Mouse (Mus musculus): ENCODE results near the gene Adh5.

DNA sequence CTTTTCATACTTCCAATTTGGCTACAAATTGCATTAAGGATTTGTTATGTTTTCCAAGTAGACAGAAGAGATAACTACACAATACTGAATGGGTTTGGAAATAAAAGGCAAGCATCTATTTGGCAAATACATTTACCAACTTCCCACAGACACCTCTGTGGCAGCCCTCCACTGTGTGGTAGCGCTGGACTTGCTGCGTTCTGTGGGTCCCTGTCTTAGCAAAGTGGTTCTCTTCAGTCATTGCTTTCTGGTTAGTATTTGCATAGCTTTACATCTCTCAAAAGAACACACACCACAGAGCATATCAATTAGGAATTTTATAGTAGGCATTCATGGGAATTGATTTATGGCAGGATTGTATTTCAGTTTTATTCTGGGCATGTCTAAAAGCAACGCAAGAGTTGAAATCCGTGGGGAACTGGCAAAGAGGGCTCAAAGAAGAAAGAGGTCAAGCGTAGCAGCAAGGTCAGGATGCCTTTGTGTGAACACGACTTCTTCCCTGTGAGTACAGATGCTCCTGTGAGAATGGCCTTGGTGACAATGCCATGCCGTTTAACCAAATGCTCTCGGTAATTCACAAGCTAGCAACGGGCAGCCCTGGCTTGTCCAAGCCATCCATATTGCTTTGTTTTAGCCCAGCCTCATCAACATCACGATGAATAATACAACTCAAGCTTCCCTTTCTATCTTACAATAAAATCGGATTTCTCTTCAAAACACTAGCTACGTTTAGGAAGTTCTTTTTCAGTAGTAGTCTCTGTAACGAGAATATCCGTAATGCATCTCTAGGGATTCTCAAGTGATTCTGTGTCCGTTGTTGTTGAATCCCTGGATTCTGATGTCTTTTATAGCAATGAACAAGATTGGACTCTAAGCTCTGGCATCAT, 57.2 kb downstream of the Adh5 start:
- TF ChIP-seq POLR2A (IDR thresholded peaks at IDR 0.05; ENCODE audit: borderline replicate concordance, control insufficient read depth, low read depth, low read length) (no peak), CTCF (IDR thresholded peaks at IDR 0.05; ENCODE audit: control insufficient read depth, insufficient read depth, low read length) (no peak)
